Mouse (Mus musculus) stomach, embryonic 15.5 days (tissue): ENCODE results near the gene Zfp873. TPM values are rescaled to one million over a fixed set of nuclear protein-coding genes. Genes with fewer than 3 reads are reported as not detected.
"Not testable (repeated sequence)": the region's sequence is repeated elsewhere in the genome, so short reads cannot be mapped to it uniquely, and the experiment has no call there.

Experiments
- ATAC-seq: fragments of 200-750 bp; cut with Nextera tagmentation; 2 replicates; pipeline ENCODE4 v1.8.0; 2017; ENCODE audit warnings: low read depth, moderate number of reproducible peaks, moderate TSS enrichment; ENCODE audit not compliant: insufficient read depth, low FRiP score
- H3K27ac ChIP-seq: fragments of 300-500 bp; sonication (generic); 2 replicates; pipeline ENCODE4 v1.5.1; 2015; ENCODE audit warnings: mild to moderate bottlenecking, inconsistent platforms
- H3K27me3 ChIP-seq: fragments of 300-500 bp; sonication (generic); replicated peaks from 2 replicates; pipeline ENCODE4 v1.6.1; 2015; ENCODE audit warnings: inconsistent platforms
- H3K36me3 ChIP-seq: fragments of 300-500 bp; sonication (generic); 2 replicates; pipeline ENCODE4 v1.6.1; 2015; ENCODE audit warnings: inconsistent platforms
- H3K4me1 ChIP-seq: fragments of 300-500 bp; sonication (generic); 2 replicates; pipeline ENCODE4 v1.6.1; 2015; ENCODE audit warnings: inconsistent platforms
- H3K4me2 ChIP-seq: fragments of 300-500 bp; sonication (generic); 2 replicates; pipeline ENCODE4 v1.6.1; 2015; ENCODE audit warnings: mild to moderate bottlenecking, inconsistent platforms
- H3K4me3 ChIP-seq: fragments of 300-500 bp; sonication (generic); replicated peaks from 2 replicates; pipeline ENCODE4 v1.5.1; 2015; ENCODE audit warnings: inconsistent platforms
- H3K9ac ChIP-seq: fragments of 300-500 bp; sonication (generic); 2 replicates; pipeline ENCODE4 v1.6.1; 2015; ENCODE audit warnings: inconsistent platforms
- H3K9me3 ChIP-seq: fragments of 300-500 bp; sonication (generic); 2 replicates; pipeline ENCODE4 v1.6.1; 2016; ENCODE audit warnings: inconsistent platforms
- WGBS: fragments of 180-500 bp; shearing (Covaris S2); methylation state at CpG from one replicate; pipeline ENCODE4 v1.1.7; 2015; 5-methylcytosine and 5-hydroxymethylcytosine counted together
- polyA plus RNA-seq: library from polyadenylated mRNA; unstranded; fragments of >200 nt; fragmentation: Nextera tagmentation; extraction: Ambion mirVana; gene quantifications from 2 replicates; pipeline ENCODE4 v1.2.1, GENCODE M21; 2015

The Zfp873 gene
- polyA plus RNA-seq, result 12.9 and 13.8 TPM in 2 replicates

DNA sequence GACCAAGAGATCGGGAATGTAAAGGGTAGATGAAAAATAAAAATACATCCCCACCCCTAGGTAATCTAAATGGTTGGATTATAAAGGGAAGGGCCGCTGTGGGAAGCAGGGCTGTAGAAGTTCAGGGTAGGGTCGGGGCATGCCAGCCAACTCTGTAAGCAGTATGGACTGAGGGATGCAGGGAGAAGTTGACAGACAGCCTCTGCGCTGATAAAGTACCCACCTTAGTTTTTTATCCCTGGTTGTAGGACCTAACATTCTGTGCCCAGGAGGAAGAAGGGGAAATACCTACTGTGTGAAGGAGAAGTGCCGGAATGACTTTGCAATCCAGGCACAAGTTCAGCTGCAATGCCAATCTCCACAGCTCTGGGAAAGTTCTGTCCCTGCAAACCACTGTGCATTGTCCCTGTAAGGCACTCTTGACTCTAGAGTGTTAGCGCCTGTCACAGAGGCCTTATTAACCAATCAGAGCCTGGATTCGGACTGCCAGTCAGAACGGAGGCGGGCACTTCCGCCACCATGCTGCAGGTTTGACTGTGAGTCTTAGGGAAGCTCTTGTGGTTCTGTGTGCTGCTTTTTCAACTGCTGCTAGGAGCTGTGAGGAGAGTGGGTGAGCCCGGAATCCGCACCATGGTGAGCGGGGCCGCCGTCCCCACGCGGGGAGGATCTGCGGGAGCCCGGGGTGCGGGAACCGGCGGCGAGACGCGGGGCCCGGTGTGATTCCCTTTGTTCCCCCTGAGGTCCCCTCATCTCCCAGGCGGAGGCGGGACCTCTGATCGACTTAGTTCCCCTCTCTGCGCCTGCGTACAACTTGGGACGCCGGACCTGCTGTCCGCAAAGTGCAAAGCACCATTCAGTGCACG, at the start of gene Zfp873:
Gene Zfp873, plus strand, starts transcription at position 527 of the 863 bp plus-strand sequence.
- Histone ChIP-seq H3K9ac (peak within 1 kb of the TSS; percentile 58), H3K4me1 (no peaks in the 10 kb centered on the region), H3K4me3 (peak within 1 kb of the TSS; percentile 67), H3K9me3 (peaks cover 13% of the 10 kb centered on the region; the same call in 1 of the 2 replicates), H3K27ac (peak within 1 kb of the TSS; percentile 97), H3K4me2 (peak within 1 kb of the TSS; percentile 51), H3K36me3 (peaks cover 10% of the 10 kb centered on the region), H3K27me3 (no peaks in the 10 kb centered on the region)
- 10% methylated on average over 35 of the region's 35 CpGs for WGBS
- peak; percentile 99 for ATAC-seq

DNA sequence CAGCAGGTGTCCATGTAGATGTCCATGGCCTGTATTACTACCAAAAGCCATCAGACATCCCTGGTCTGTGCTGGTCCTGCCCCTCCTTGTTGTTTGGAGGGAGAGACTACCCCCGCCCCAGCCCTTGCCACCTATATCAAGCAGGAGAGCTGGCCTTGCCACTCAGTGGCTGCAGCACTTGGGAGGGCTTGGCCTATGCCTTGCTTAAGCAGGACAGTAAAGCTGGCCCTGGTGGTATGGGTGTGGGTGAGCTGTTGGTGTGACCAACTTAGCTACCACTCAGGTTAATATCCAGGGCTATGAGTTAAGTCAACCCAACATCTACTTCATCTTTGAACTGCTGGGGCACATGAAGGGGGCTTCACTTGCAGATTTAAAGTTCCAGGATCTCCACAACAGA, 44.7 kb upstream of the Zfp873 start:
- WGBS, result 95% methylated on average over 1 of the region's 1 CpGs
- H3K4me1 ChIP-seq, H3K9ac ChIP-seq, H3K27ac ChIP-seq, H3K36me3 ChIP-seq, H3K4me2 ChIP-seq, H3K4me3 ChIP-seq, ATAC-seq, H3K9me3 ChIP-seq, H3K27me3 ChIP-seq: not testable (repeated sequence)

GRCm38 (mm10) chr10:82004822-82005221, 43.1 kb upstream of the Zfp873 start:
- H3K4me1 ChIP-seq, H3K9me3 ChIP-seq, H3K4me3 ChIP-seq, H3K27me3 ChIP-seq, H3K36me3 ChIP-seq, H3K4me2 ChIP-seq, H3K27ac ChIP-seq, ATAC-seq, H3K9ac ChIP-seq: not testable (repeated sequence)
- 67% methylated on average over 2 of the region's 2 CpGs for WGBS

GRCm38 (mm10) chr10:82042191-82042590, 5.7 kb upstream of the Zfp873 start:
- Histone ChIP-seq H3K4me1 (no peaks in the 10 kb centered on the region), H3K36me3 (no peaks in the 10 kb centered on the region), H3K27ac (no peak overlapping the region), H3K4me3 (no peak overlapping the region), H3K4me2 (no peak overlapping the region), H3K27me3 (no peaks in the 10 kb centered on the region), H3K9ac (no peak overlapping the region), H3K9me3 (no peaks in the 10 kb centered on the region)
- WGBS, result 71% methylated on average over 2 of the region's 2 CpGs
- no peak for ATAC-seq

GRCm38 (mm10) chr10:82046603-82047002, 1.3 kb upstream of the Zfp873 start:
- no peak overlapping the region for H3K4me2 ChIP-seq
- peaks cover 11% of the 10 kb centered on the region; the same call in 1 of the 2 replicates for H3K9me3 ChIP-seq
- H3K9ac ChIP-seq, result no peak overlapping the region
- H3K36me3 ChIP-seq, result 0 out of 2 replicates have a peak, but pooled peaks cover 6% of the 10 kb centered on the region
- no peaks in the 10 kb centered on the region for H3K4me1 ChIP-seq
- no peak overlapping the region for H3K4me3 ChIP-seq
- WGBS, result 78% methylated on average over 3 of the region's 3 CpGs
- ATAC-seq, result no peak
- no peaks in the 10 kb centered on the region for H3K27me3 ChIP-seq
- no peak overlapping the region for H3K27ac ChIP-seq

- 22% methylated on average over 10 of the region's 10 CpGs for WGBS
- Histone ChIP-seq H3K4me3 (peak overlapping the region; percentile 67), H3K4me2 (peak overlapping the region; percentile 51), H3K9me3 (peaks cover 13% of the 10 kb centered on the region; the same call in 1 of the 2 replicates), H3K36me3 (peaks cover 12% of the 10 kb centered on the region), H3K9ac (peak overlapping the region; percentile 16; the same call in 1 of the 2 replicates), H3K27ac (peak overlapping the region; percentile 97)
- ATAC-seq, result 0 out of 2 replicates have a peak, but pooled peaks have one; percentile 19
- not testable (repeated sequence) for H3K27me3 ChIP-seq, H3K4me1 ChIP-seq
Observed at GRCm38 (mm10) chr10:82048460-82048804, 509 bp downstream of the Zfp873 start.

- H3K9me3 ChIP-seq, result not testable (repeated sequence)
Observed at GRCm38 (mm10) chr10:82082728-82083621, 35.1 kb downstream of the Zfp873 start, which contains the start of gene BC024063. Gene BC024063, plus strand, starts transcription at chr10:82083353.

DNA sequence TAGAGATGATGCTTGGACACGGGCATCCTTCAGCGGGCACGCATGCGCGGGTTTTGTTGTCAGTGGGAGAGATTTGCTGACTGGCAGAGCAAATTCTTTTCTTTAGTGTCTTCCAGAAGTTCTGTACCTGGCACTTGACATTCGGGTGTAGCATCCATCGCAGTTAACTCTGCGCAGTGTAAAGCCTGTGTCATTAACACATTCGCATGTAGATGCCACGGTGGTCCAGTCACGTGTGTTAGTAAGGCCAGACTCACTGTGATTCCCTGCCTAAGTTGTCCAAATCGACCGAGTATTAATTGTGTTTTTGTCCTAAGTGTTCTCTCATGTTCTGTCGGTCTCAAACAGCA, 35.7 kb downstream of the Zfp873 start:
- H3K9me3 ChIP-seq, H3K27me3 ChIP-seq, H3K4me1 ChIP-seq, H3K36me3 ChIP-seq, H3K9ac ChIP-seq, ATAC-seq: not testable (repeated sequence)
- Histone ChIP-seq H3K27ac (peak overlapping the region; percentile 74; the same call in 1 of the 2 replicates), H3K4me3 (peak overlapping the region; percentile 55), H3K4me2 (peak overlapping the region; percentile 52)
- WGBS, result 17% methylated on average over 14 of the region's 14 CpGs

More at GRCm38 (mm10) chr10:82082728-82083621, 35.1 kb downstream of the Zfp873 start, which contains the start of gene BC024063:
- H3K9ac ChIP-seq, result peak within 1 kb of the TSS; percentile 25
- not testable (repeated sequence) for H3K36me3 ChIP-seq, H3K27me3 ChIP-seq, H3K4me1 ChIP-seq
- peak within 1 kb of the TSS; percentile 55 for H3K4me3 ChIP-seq
- whole genome bisulfite sequencing, result 16% methylated on average over 42 of the region's 42 CpGs
- peak within 1 kb of the TSS; percentile 74 for H3K27ac ChIP-seq
- H3K4me2 ChIP-seq, result peak within 1 kb of the TSS; percentile 52
- ATAC-seq, result peak; percentile 94

Other genes with a start within 250 kb of the Zfp873 start
- 3.1 and 3.3 TPM in 2 replicates for gene Gm4767, start 235.9 kb upstream of the Zfp873 start, polyA plus RNA-seq
- gene Gm32687, start 184.2 kb upstream of the Zfp873 start, polyA plus RNA-seq, result 9.6 and 10.7 TPM in 2 replicates
- 2.5 and 3.2 TPM in 2 replicates for gene Zfp781, start 117.6 kb upstream of the Zfp873 start, polyA plus RNA-seq
- gene BC024063, start 35.2 kb downstream of the Zfp873 start, polyA plus RNA-seq, result 4.2 and 5.0 TPM in 2 replicates
- gene AU041133, start 79.9 kb downstream of the Zfp873 start, polyA plus RNA-seq, result 6.1 TPM in 2 replicates
- 14.1 and 14.5 TPM in 2 replicates for gene Zfp938, start 193.2 kb downstream of the Zfp873 start, polyA plus RNA-seq